Mouse (Mus musculus): ENCODE measurements around the gene Ctf2. TPM values are rescaled to one million over a fixed set of nuclear protein-coding genes. Genes with fewer than 3 reads are reported as not detected.

The Ctf2 gene
- not detected for polyA plus RNA-seq (2014; fragmentation: Illumina TruSeq; extraction: RNeasy Lipid Tissue Mini Kit (QIAGEN cat#74804); ENCODE audit: low read depth, low replicate concordance)

DNA sequence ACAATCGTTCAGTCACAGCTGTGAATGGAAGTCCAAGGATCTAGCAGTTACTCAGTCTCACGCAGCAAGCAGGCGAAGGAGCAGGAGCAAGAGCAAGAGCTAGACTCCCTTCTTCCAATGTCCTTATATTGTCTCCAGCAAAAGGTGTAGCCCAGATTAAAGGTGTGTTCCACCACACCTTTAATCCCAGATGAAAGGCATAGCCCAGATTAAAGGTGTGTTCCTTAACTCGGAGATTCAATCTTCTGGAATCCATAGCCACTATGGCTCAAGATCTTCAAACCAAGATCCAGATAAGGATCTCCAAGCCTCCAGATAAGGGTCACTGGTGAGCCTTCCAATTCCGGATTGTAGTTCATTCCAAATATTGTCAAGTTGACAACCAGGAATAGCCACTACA, at the start of gene Ctf2:
Ctf2 (minus strand) TSS at position 101 of the 400 bp plus-strand sequence.

DNA sequence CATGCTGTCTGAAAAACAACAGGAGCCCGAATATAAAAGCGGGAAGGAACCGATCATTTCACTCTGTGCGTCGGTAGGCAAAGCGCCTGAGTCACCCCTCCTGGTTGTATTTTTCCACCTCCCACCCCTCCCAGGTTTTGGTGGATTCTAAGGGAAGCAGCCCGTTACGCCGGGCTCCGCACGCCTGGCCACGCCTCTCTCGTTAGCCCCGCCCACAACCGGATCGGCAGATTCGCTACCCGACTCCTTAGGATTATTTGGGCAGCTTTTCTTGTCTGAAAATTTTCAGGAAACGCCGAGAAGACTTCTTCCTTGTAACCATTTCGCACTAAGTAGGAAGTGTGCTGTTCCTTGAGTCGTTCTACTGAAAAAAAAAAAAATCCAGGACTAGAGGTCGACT, 44.5 kb upstream of the Ctf2 start, which contains the start of gene Setd1a:
Setd1a (plus strand) TSS at position 245 of the 400 bp plus-strand sequence.

DNA sequence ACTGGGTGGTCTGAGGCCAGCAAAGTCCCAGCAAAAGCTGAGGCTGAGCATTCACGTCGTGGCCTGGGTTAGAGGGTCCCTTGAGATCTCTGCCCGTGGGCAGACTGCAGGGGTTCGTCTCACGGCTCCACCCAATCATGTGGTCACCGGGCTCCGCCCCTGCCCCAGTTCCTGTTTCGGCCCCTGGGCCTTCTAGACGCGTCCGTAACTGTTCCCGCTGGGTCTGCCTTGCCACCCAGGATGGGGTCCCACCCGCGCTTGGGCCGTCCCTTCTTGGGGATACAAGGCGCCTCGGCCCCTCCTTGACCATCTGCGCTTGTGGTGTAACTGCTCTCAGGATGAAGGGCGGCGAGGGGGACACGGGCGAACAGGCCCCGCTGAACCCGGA, 37.7 kb upstream of the Ctf2 start, which contains the start of gene Orai3:
Orai3 (plus strand) TSS at position 165 of the 388 bp plus-strand sequence.

DNA sequence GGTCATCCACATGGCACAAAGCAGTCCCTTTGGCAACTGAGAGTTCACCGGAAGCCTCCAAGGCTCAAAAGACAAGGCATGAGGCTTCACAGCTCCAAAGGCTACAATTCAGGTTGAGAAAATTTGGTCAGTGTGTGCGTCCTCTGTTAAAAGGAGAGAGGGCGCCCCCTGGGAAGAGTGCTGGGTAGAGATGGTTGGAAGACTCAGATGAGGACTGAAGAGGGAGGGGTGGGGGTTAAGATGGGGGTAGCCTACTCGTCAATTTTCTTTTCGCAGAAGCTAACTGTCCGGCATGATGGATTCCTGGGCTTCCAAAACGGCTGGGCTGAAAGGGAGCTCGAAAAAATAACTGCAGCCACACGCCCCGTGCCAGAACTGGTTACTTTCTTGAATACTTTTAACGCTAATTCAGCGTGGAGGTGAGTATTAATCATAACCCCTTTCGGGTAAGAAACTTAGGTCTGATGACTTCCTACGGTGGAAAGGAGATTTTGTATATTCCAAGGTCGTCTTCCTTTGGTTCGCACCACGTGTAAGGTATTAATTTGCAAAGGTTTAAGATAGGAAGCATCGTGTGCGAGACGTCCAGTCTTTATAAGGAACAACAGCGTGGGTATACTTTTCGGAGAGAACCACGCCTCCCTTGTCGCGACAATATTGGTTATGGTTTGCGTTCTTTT, 12.5 kb upstream of the Ctf2 start, which contains the start of gene Fbxl19:
Fbxl19 (plus strand) TSS at position 178 of the 680 bp plus-strand sequence.

DNA sequence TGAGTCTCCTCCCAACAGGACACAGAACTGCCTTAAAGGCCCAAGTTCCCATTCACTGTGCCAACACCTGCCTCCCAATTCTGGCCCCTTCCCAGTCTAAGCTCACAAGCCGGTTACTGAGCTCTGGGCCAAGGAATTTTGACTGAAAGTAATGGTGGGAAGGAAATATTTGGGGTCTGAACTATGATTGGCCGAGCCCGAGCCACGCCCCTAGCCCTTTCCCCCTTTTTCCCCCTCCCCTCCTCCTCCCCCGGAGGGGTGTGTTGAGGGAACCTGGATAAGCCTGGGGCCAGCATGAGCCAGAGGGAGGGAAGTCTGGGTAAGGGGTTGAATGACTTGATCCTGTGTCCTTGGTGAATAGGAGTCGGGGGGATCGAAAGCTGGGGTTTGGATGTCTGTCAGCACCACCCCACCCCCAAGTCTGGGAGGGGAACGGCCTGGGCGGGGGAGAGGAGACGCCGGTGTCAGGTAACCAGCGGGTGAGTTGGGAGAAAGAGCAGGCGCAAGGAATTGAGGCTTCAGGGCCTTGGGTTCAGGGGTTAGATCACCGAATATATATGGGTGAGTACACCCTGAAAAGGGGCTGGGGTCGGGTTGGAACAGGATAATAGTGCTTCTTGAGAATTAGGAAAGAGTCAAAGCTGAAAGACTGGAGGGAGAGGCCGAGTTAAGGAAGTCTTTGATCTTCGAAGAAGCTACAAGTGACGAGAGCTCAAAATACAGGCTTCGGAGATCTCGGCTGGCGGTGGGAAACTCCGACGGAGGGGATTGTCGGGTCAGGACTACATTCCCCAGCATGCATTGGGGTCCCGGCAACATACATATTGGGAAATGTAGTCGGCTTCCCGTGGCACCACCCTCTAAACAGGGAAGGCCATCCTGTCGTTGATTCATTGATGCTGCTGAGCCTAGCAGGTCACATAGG, 19.2 kb downstream of the Ctf2 start, which contains the start of gene Ctf1:
Ctf1 (plus strand) TSS at position 276 of the 925 bp plus-strand sequence.

DNA sequence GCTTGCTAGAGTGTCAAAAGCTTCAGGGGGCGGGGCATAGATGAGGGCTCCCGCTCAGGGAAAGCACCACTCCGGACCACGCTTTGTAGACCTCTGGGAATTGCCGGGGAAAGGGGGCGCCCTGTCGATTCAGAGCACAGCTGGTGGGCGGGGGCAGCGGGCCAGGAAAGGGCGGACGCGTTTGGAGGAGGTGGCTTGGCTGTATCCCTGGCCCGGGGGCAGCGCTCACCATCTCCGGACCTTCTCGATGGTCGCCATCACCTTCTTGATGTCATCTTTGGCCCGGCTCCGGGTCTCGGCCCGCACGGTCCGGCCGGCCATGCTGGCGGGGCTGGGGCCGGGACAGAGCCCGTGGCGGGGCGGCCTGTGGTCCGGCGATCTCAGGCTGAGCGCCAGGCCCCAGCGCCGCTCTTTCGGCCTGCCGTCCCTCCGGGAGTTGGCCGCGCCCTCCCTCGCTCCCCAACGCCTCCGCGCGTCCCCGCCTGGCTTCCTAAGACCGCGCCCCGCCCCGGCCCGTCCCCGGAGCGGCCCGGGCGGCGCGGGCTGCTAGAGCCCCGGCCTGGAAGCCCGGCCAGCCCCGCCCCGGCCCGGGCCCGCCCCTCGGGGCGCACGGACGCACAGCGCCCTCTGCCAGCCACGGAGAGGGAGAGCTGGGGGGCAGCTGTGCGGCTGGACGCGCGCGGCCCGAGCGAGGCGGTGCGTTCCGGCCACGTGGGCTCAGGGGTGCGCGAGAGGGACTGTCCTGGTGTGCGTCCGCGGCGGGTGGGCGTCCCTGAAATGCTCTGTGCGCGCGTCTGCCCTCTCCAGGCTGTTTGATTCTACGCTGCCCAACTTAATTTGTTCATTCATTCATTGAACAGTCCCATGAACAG, 23.5 kb downstream of the Ctf2 start, which contains the start of gene Bcl7c:
Bcl7c (minus strand) TSS at position 727 of the 872 bp plus-strand sequence.

Other genes starting within 250 kb of the Ctf2 start
- 7.5 TPM for gene Srcap, start 220.2 kb downstream of the Ctf2 start, polyA plus RNA-seq (2014; fragmentation: Illumina TruSeq; extraction: RNeasy Lipid Tissue Mini Kit (QIAGEN cat#74804); ENCODE audit: low read depth, low replicate concordance)
- 4.0 TPM for gene Gm42715, start 212.6 kb downstream of the Ctf2 start, polyA plus RNA-seq (2014; fragmentation: Illumina TruSeq; extraction: RNeasy Lipid Tissue Mini Kit (QIAGEN cat#74804); ENCODE audit: low read depth, low replicate concordance)
- not detected for gene Tmem265, start 170.8 kb downstream of the Ctf2 start, polyA plus RNA-seq (2014; fragmentation: Illumina TruSeq; extraction: RNeasy Lipid Tissue Mini Kit (QIAGEN cat#74804); ENCODE audit: low read depth, low replicate concordance)
- 15.2 TPM for gene Phkg2, start 158.8 kb downstream of the Ctf2 start, polyA plus RNA-seq (2014; fragmentation: Illumina TruSeq; extraction: RNeasy Lipid Tissue Mini Kit (QIAGEN cat#74804); ENCODE audit: low read depth, low replicate concordance)
- gene Ccdc189, start 143.6 kb downstream of the Ctf2 start, polyA plus RNA-seq (2014; fragmentation: Illumina TruSeq; extraction: RNeasy Lipid Tissue Mini Kit (QIAGEN cat#74804); ENCODE audit: low read depth, low replicate concordance), result 0.73 TPM
- 1.3 TPM for gene Rnf40, start 143.4 kb downstream of the Ctf2 start, polyA plus RNA-seq (2014; fragmentation: Illumina TruSeq; extraction: RNeasy Lipid Tissue Mini Kit (QIAGEN cat#74804); ENCODE audit: low read depth, low replicate concordance)
- gene Zfp629, start 116.4 kb downstream of the Ctf2 start, polyA plus RNA-seq (2014; fragmentation: Illumina TruSeq; extraction: RNeasy Lipid Tissue Mini Kit (QIAGEN cat#74804); ENCODE audit: low read depth, low replicate concordance), result 6.6 TPM
- 1.6 TPM for gene Bcl7c, start 23.2 kb downstream of the Ctf2 start, polyA plus RNA-seq (2014; fragmentation: Illumina TruSeq; extraction: RNeasy Lipid Tissue Mini Kit (QIAGEN cat#74804); ENCODE audit: low read depth, low replicate concordance)
- 6.3 TPM for gene Ctf1, start 19.4 kb downstream of the Ctf2 start, polyA plus RNA-seq (2014; fragmentation: Illumina TruSeq; extraction: RNeasy Lipid Tissue Mini Kit (QIAGEN cat#74804); ENCODE audit: low read depth, low replicate concordance)
- gene Fbxl19, start 12.4 kb upstream of the Ctf2 start, polyA plus RNA-seq (2014; fragmentation: Illumina TruSeq; extraction: RNeasy Lipid Tissue Mini Kit (QIAGEN cat#74804); ENCODE audit: low read depth, low replicate concordance), result 0.28 TPM
- gene Orai3, start 37.6 kb upstream of the Ctf2 start, polyA plus RNA-seq (2014; fragmentation: Illumina TruSeq; extraction: RNeasy Lipid Tissue Mini Kit (QIAGEN cat#74804); ENCODE audit: low read depth, low replicate concordance), result 3.0 TPM
- gene Setd1a, start 44.5 kb upstream of the Ctf2 start, polyA plus RNA-seq (2014; fragmentation: Illumina TruSeq; extraction: RNeasy Lipid Tissue Mini Kit (QIAGEN cat#74804); ENCODE audit: low read depth, low replicate concordance), result 4.2 TPM
- gene Gm49388, start 53.4 kb upstream of the Ctf2 start, polyA plus RNA-seq (2014; fragmentation: Illumina TruSeq; extraction: RNeasy Lipid Tissue Mini Kit (QIAGEN cat#74804); ENCODE audit: low read depth, low replicate concordance), result not detected
- 9.7 TPM for gene Hsd3b7, start 68.4 kb upstream of the Ctf2 start, polyA plus RNA-seq (2014; fragmentation: Illumina TruSeq; extraction: RNeasy Lipid Tissue Mini Kit (QIAGEN cat#74804); ENCODE audit: low read depth, low replicate concordance)
- gene Stx4a, start 92.1 kb upstream of the Ctf2 start, polyA plus RNA-seq (2014; fragmentation: Illumina TruSeq; extraction: RNeasy Lipid Tissue Mini Kit (QIAGEN cat#74804); ENCODE audit: low read depth, low replicate concordance), result 8.2 TPM
- 0.16 TPM for gene Stx1b, start 92.4 kb upstream of the Ctf2 start, polyA plus RNA-seq (2014; fragmentation: Illumina TruSeq; extraction: RNeasy Lipid Tissue Mini Kit (QIAGEN cat#74804); ENCODE audit: low read depth, low replicate concordance)
- gene Zfp646, start 144.1 kb upstream of the Ctf2 start, polyA plus RNA-seq (2014; fragmentation: Illumina TruSeq; extraction: RNeasy Lipid Tissue Mini Kit (QIAGEN cat#74804); ENCODE audit: low read depth, low replicate concordance), result 4.8 TPM
- 0.77 TPM for gene Zfp668, start 144.7 kb upstream of the Ctf2 start, polyA plus RNA-seq (2014; fragmentation: Illumina TruSeq; extraction: RNeasy Lipid Tissue Mini Kit (QIAGEN cat#74804); ENCODE audit: low read depth, low replicate concordance)
- gene Prss53, start 158.8 kb upstream of the Ctf2 start, polyA plus RNA-seq (2014; fragmentation: Illumina TruSeq; extraction: RNeasy Lipid Tissue Mini Kit (QIAGEN cat#74804); ENCODE audit: low read depth, low replicate concordance), result 0.20 TPM
- gene Gm21974, start 163.3 kb upstream of the Ctf2 start, polyA plus RNA-seq (2014; fragmentation: Illumina TruSeq; extraction: RNeasy Lipid Tissue Mini Kit (QIAGEN cat#74804); ENCODE audit: low read depth, low replicate concordance), result not detected
- gene Vkorc1, start 163.5 kb upstream of the Ctf2 start, polyA plus RNA-seq (2014; fragmentation: Illumina TruSeq; extraction: RNeasy Lipid Tissue Mini Kit (QIAGEN cat#74804); ENCODE audit: low read depth, low replicate concordance), result 72.8 TPM
- gene Bckdk, start 171.9 kb upstream of the Ctf2 start, polyA plus RNA-seq (2014; fragmentation: Illumina TruSeq; extraction: RNeasy Lipid Tissue Mini Kit (QIAGEN cat#74804); ENCODE audit: low read depth, low replicate concordance), result 4.9 TPM
- 6.3 TPM for gene Kat8, start 180.3 kb upstream of the Ctf2 start, polyA plus RNA-seq (2014; fragmentation: Illumina TruSeq; extraction: RNeasy Lipid Tissue Mini Kit (QIAGEN cat#74804); ENCODE audit: low read depth, low replicate concordance)
- 4.9 TPM for gene Prss8, start 197.9 kb upstream of the Ctf2 start, polyA plus RNA-seq (2014; fragmentation: Illumina TruSeq; extraction: RNeasy Lipid Tissue Mini Kit (QIAGEN cat#74804); ENCODE audit: low read depth, low replicate concordance)
- gene Prss36, start 214.6 kb upstream of the Ctf2 start, polyA plus RNA-seq (2014; fragmentation: Illumina TruSeq; extraction: RNeasy Lipid Tissue Mini Kit (QIAGEN cat#74804); ENCODE audit: low read depth, low replicate concordance), result not detected
- 363 TPM for gene Fus, start 235.3 kb upstream of the Ctf2 start, polyA plus RNA-seq (2014; fragmentation: Illumina TruSeq; extraction: RNeasy Lipid Tissue Mini Kit (QIAGEN cat#74804); ENCODE audit: low read depth, low replicate concordance)